Mouse (Mus musculus) liver, embryonic 18 days (tissue): ENCODE measurements around the gene Olfr11. TPM values are rescaled to one million over a fixed set of nuclear protein-coding genes. Genes with fewer than 3 reads are reported as not detected.

ENCODE experiments used
- polyA plus RNA-seq: library from polyadenylated mRNA; depleted of rRNA; stranded (reverse); fragments of >200 nt; gene quantifications from 2 replicates; pipeline ENCODE4 v1.2.3, GENCODE M21; 2012; rRNA removed

Gene Olfr11
- not detected in 2 replicates for polyA plus RNA-seq

GRCm38 (mm10) chr13:21642418-21642817, at the start of gene Olfr11:
Olfr11 (minus strand) TSS chr13:21642518.

DNA sequence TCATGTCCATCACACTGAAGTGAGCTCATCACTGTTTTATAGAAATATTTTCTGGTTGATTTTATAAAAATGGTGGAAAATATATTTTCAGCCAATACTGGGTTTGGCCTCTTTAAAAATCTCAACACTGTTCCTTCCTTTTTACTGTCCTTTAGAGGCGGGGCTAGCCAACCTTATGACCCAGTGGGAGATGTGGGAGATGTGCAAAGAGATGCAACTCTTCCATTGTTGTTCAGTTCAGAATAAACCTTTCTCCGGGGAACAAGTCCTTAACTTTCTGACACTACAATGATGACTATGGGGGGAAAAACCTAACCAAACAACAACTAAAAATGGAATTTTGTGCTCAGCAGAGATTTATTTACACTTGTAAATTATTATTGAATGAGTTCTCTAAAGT, 35.0 kb upstream of the Olfr11 start, which contains the start of gene Olfr1360:
Gene Olfr1360, minus strand, starts transcription at position 101 of the 400 bp plus-strand sequence.

DNA sequence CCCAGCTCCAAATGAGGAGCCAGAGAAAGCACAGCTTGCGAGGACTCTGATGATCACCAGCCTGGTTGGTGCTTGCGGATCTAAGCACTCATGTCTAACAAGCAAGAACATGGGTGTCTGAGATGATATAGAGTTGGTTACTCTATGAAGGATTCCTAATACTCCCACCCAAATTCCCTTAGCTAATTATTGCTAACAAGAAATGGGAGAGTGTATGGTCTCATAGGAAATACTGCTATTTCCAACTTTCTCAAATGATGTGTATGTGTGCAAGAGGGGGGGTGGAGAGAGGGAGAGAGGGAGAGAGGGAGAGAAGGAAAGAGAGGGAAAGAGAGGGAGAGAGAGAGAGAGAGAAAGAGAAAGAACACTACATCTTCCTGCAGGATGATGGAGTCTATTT, 21.0 kb upstream of the Olfr11 start, which contains the start of gene Olfr1361:
Gene Olfr1361, minus strand, starts transcription at position 101 of the 400 bp plus-strand sequence.

GRCm38 (mm10) chr13:21613922-21614321, 28.4 kb downstream of the Olfr11 start, which contains the start of gene Olfr1362:
Olfr1362 (minus strand) TSS chr13:21614022.

Other genes with a start within 250 kb of the Olfr11 start
- 29.4 and 29.5 TPM in 2 replicates for gene Zkscan3, start 239.8 kb downstream of the Olfr11 start, polyA plus RNA-seq
- gene Pgbd1, start 201.5 kb downstream of the Olfr11 start, polyA plus RNA-seq, result 0.76 and 0.79 TPM in 2 replicates
- 22.7 and 24.7 TPM in 2 replicates for gene Zscan26, start 188.8 kb downstream of the Olfr11 start, polyA plus RNA-seq
- gene Nkapl, start 174.0 kb downstream of the Olfr11 start, polyA plus RNA-seq, result 0.24 and 0.43 TPM in 2 replicates
- gene Zkscan4, start 163.6 kb downstream of the Olfr11 start, polyA plus RNA-seq, result 0.22 and 0.26 TPM in 2 replicates
- gene Gm10065, start 163.1 kb downstream of the Olfr11 start, polyA plus RNA-seq, result not detected in 2 replicates
- gene AK157302, start 147.3 kb downstream of the Olfr11 start, polyA plus RNA-seq, result 0.34 and 0.50 TPM in 2 replicates
- 5.1 and 11.2 TPM in 2 replicates for gene Gm11273, start 141.1 kb downstream of the Olfr11 start, polyA plus RNA-seq
- 2.0 and 2.3 TPM in 2 replicates for gene Zkscan8, start 111.4 kb downstream of the Olfr11 start, polyA plus RNA-seq
- gene Olfr1366, start 99.7 kb downstream of the Olfr11 start, polyA plus RNA-seq, result not detected in 2 replicates
- not detected in 2 replicates for gene Olfr1535, start 82.6 kb downstream of the Olfr11 start, polyA plus RNA-seq
- gene Olfr1364, start 60.8 kb downstream of the Olfr11 start, polyA plus RNA-seq, result not detected in 2 replicates
- not detected in 2 replicates for gene Olfr1362, start 28.5 kb downstream of the Olfr11 start, polyA plus RNA-seq
- not detected in 2 replicates for gene Olfr1361, start 20.9 kb upstream of the Olfr11 start, polyA plus RNA-seq
- not detected in 2 replicates for gene Olfr1360, start 34.9 kb upstream of the Olfr11 start, polyA plus RNA-seq
- gene Olfr1359, start 55.6 kb upstream of the Olfr11 start, polyA plus RNA-seq, result not detected in 2 replicates
- 5.9 and 7.6 TPM in 2 replicates for gene Hist1h2bl, start 73.6 kb upstream of the Olfr11 start, polyA plus RNA-seq
- gene Hist1h2ai, start 73.9 kb upstream of the Olfr11 start, polyA plus RNA-seq, result 1.9 and 2.8 TPM in 2 replicates
- 11.5 and 11.6 TPM in 2 replicates for gene Hist1h3h, start 75.1 kb upstream of the Olfr11 start, polyA plus RNA-seq
- 4.9 and 7.3 TPM in 2 replicates for gene Hist1h2bm, start 79.5 kb upstream of the Olfr11 start, polyA plus RNA-seq
- gene Hist1h4j, start 92.5 kb upstream of the Olfr11 start, polyA plus RNA-seq, result 9.1 and 9.2 TPM in 2 replicates
- 14.1 and 22.0 TPM in 2 replicates for gene Hist1h4k, start 108.0 kb upstream of the Olfr11 start, polyA plus RNA-seq
- gene Hist1h2ak, start 111.3 kb upstream of the Olfr11 start, polyA plus RNA-seq, result 17.2 and 18.2 TPM in 2 replicates
- gene Hist1h2bn, start 111.6 kb upstream of the Olfr11 start, polyA plus RNA-seq, result 10.0 and 14.8 TPM in 2 replicates
- 3.8 and 4.1 TPM in 2 replicates for gene Hist1h1b, start 138.1 kb upstream of the Olfr11 start, polyA plus RNA-seq
- 13.4 and 17.5 TPM in 2 replicates for gene Hist1h3i, start 140.9 kb upstream of the Olfr11 start, polyA plus RNA-seq
- 3.5 and 4.0 TPM in 2 replicates for gene Hist1h2an, start 144.7 kb upstream of the Olfr11 start, polyA plus RNA-seq
- 1.2 and 2.5 TPM in 2 replicates for gene Hist1h2bp, start 144.9 kb upstream of the Olfr11 start, polyA plus RNA-seq
- gene Hist1h2bq, start 167.7 kb upstream of the Olfr11 start, polyA plus RNA-seq, result 3.5 and 6.3 TPM in 2 replicates
- not detected in 2 replicates for gene Hist1h2ao, start 167.9 kb upstream of the Olfr11 start, polyA plus RNA-seq
- gene Hist1h4m, start 169.2 kb upstream of the Olfr11 start, polyA plus RNA-seq, result not detected in 2 replicates
- 19.1 and 27.0 TPM in 2 replicates for gene Hist1h4n, start 189.7 kb upstream of the Olfr11 start, polyA plus RNA-seq
- 35.2 and 36.1 TPM in 2 replicates for gene Hist1h2ap, start 191.0 kb upstream of the Olfr11 start, polyA plus RNA-seq
- 2.2 and 6.7 TPM in 2 replicates for gene Hist1h2br, start 191.2 kb upstream of the Olfr11 start, polyA plus RNA-seq